Mouse (Mus musculus) splenic B cell, adult 2 months (primary cell): ENCODE results near the gene Gm14698.
"Not testable (repeated sequence)": the region's sequence is repeated elsewhere in the genome, so short reads cannot be mapped to it uniquely, and the experiment has no call there.

Source experiments
- DNase-seq: peaks from one replicate; pipeline ENCODE4 v3.0.0-alpha.2; 2011; ENCODE audit warnings: low read depth, low spot score
- H3K27me3 ChIP-seq: 2 replicates; pipeline ENCODE4 v1.6.1; 2012; ENCODE audit warnings: mild to moderate bottlenecking, low read length, moderate library complexity, mixed read lengths; ENCODE audit not compliant: control insufficient read depth, poor library complexity, insufficient read depth, severe bottlenecking
- H3K36me3 ChIP-seq: 2 replicates; pipeline ENCODE4 v1.6.1; 2012; ENCODE audit warnings: mild to moderate bottlenecking, low read length, moderate library complexity, mixed read lengths; ENCODE audit not compliant: control insufficient read depth, poor library complexity, insufficient read depth, severe bottlenecking

Gene Gm14698

DNA sequence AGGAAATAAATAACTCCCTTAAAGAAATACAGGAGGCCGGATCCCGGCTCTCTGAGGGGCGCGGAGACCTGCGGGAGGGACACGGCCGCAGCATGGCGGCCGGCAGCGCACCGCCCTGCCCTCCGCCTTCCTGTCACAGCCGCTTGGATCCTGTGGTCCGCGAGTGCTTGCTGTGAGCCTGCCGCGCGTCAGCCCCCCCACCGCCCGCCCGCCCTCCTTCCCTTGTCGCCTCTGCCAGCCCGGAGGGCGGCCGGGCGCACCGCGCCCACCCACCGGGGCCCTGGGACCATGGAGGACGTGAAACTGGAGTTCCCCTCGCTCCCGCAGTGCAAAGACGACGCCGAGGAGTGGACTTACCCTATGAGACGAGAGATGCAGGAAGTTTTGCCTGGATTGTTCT lies at the start of gene Gm14698:
Gene Gm14698 (plus strand): TSS at position 35 of the 400 bp plus-strand sequence.
- H3K36me3 ChIP-seq, DNase-seq, H3K27me3 ChIP-seq: not testable (repeated sequence)

DNA sequence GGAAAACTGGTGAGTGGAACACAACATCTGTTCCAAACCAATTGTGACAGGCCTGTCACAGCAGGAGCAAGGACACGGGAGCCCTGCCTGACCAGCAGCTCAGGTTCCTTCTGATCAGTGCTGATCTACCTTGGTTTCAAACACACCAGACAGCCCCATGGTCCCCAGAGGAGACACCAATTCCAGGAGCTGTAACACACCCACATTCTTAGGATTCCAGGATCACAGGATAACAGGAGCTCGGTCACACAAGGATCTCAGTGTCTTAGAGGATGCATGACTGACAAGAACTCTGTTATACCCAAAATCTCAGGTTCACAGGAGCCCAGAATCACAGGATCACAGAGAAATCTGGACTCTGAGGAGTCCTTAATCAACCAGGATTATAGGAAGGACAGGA lies 444 bp upstream of the Gm14698 start:
- H3K36me3 ChIP-seq, H3K27me3 ChIP-seq, DNase-seq: not testable (repeated sequence)

DNA sequence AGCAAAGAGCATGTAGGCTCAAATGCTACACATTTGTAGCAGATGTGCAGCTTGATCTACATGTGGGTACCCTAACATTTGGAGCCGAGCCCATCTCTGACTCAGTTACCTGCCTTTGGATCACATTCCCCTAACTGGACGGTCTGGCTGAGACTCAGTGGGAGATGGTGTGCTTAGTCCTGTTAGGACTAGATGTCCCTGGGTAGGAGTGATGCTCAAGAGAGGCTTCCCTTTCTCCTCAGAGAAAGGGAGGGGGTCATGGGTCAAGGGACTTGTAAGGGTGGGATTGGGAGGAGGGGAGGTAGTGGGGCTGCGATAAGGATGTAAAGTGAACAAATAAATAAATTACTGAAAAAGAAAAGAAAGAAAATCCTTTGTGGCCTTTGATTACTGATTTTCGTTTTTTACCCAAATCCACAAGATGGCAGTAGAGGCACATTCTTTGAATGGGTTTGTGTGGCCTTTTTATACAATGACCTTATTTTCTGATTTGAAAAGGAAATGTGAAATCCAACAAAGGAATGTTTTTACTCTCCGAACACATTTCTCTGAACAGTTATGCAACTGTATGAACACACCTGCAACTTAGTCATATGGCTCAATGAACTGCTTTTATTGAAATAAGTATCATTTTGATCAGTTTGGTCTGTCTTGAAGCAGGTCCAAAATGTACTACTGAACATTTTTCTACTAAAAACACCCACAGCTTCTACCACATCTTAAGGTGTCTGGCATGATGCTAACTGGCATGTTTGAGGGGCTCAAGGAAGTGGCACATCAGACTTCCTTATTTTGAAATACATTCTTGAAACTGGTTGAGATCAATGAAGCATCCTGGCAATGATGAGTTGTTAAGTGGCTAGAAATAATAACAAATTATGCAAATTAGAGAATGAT lies 18.9 kb downstream of the Gm14698 start:
- no peaks in the 10 kb centered on the region for H3K27me3 ChIP-seq
- no peaks in the 10 kb centered on the region for H3K36me3 ChIP-seq
- no peak for DNase-seq

DNA sequence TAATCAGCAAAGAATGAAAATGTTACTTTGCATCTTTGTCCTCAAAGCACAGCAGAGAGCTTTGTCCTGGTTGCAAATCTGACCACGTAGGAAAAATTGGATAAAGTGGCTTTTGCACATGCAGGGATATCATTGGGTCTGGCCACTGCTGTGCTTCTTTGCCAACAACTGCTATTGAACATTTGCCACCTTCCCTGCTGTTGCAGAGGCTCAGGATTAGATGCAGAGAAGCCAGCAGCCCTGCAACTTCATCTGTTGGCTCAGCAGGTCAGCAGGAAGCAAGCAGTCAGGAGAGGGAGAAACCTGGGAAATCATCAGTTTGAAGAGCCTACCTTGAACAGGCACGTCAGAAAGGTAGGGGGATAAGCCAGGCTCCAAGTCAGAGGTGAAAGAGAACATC lies 44.3 kb downstream of the Gm14698 start:
- no peaks in the 10 kb centered on the region for H3K36me3 ChIP-seq
- DNase-seq, result no peak

More for the DNA sequence above, 44.3 kb downstream of the Gm14698 start:
- H3K27me3 ChIP-seq, result no peaks in the 10 kb centered on the region
